Mouse (Mus musculus): ENCODE results near the gene Kif1a.

The Kif1a gene

GRCm38 (mm10) chr1:93098956-93099355 lies 2.8 kb downstream of the Kif1a start:
- no peak for DNase-seq (ENCODE audit: low spot score in 2 of 2)

- no peak for DNase-seq (ENCODE audit: low spot score in 2 of 2)
Measured at GRCm38 (mm10) chr1:93092582-93092981, 9.2 kb downstream of the Kif1a start.

- no peak for DNase-seq (ENCODE audit: low spot score in 2 of 2)
Measured at GRCm38 (mm10) chr1:93085136-93085535, 16.6 kb downstream of the Kif1a start.

DNA sequence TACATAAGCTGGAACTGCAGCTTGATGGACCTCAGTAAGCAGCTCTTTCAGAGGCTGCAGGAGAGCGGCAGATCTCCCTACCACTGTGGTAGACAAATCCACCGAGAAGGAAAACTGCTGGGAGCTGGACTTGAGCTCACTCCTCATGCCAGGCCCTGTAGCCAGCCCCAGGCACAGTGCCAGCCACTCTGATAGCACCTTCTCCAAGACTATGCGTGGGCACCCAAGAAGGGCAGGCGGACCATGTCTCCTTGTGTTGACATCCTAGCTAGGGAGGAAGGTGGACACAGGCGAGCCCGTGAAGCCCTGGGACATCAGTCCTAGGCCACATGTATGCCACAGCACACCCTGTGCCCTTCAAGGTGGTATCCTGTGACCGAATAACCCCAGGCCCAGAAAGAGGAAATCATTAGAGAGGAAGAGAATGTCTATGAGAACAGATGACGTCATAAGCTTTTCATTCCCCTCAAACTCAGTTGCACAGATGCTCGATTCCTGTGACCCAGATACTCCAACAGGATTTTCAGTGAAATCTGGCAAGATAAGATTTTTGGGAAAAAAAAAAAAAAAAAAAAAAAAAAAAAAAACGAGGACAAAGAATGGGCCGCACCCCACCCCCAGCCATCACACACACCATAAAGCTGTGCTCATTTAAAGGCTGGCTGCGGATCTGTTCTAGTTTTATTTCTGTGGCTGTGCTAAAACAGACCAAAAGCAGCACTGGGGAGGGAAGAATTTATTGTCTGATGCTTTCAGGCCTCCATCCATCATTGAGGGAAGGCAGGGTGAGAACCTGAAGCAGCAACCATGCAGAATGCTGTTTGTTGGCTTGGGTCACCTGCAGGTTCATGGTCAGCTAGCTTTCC lies 18.1 kb downstream of the Kif1a start:
- DNase-seq (ENCODE audit: low spot score in 2 of 2): no peak

- DNase-seq (ENCODE audit: low spot score in 2 of 2): no peak
Measured at GRCm38 (mm10) chr1:93082121-93082520, 19.6 kb downstream of the Kif1a start.

- DNase-seq (ENCODE audit: low spot score in 2 of 2): peak in 1 of 2 experiments; percentile 54
Measured at GRCm38 (mm10) chr1:93080930-93081589, 20.7 kb downstream of the Kif1a start.

- DNase-seq (ENCODE audit: low spot score in 2 of 2): peak in 1 of 2 experiments; percentile 56
Measured at GRCm38 (mm10) chr1:93079602-93080001, 22.1 kb downstream of the Kif1a start.

DNA sequence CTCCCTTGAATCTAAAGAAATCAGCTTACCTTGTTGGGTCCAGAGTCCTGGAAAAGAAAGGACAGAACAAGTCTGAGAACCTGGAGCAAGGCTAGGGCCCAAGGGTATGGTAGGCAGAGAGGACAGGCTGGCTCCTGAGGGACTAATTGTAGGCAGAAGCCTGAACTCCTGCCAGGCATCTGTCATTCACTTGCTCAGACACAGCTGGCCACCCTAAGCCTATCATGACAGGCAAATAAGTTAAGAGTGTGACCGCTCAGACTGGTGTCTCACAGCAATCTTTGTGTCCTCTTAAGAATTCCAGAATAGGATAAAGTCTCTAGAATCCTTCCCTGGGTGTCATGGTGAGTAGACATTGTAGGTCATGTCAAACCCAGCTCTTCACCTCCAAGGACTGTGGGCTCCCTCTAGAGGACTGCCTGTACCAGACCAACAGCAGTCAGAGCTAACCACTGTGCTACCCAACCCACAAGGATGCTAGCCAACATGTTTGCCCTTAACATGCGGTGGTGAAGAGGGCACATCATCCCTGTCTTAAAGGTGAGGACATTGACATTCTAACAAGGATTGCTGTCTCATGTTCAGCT lies 29.4 kb downstream of the Kif1a start:
- no peak for DNase-seq (ENCODE audit: low spot score in 2 of 2)

DNA sequence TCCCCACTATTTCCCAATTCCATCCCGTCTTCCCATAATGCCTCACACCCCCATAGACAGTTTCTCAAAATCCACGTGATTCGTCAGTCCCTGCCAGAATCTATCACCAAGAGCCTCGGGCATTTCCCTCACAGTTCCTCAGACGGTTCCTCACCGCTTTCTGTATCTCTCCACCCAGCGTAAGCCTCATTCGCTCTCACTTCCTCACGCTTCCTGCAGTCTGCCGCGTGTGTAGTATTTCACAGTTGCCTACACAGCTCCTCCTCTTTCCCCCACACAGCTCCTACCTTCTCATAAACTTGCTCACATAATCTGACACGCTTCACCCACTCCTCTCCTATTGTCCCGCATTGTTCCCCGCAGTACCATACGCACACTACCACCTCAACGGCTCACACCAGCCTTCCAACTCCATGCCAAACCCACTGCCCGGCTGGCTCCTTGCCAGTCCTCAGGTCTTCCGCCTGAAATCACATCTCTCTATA lies 30.2 kb downstream of the Kif1a start:
- DNase-seq (ENCODE audit: low spot score in 2 of 2): no peak

- DNase-seq (ENCODE audit: low spot score in 2 of 2): no peak
Measured at GRCm38 (mm10) chr1:93070881-93071280, 30.9 kb downstream of the Kif1a start.

GRCm38 (mm10) chr1:93068553-93068952 lies 33.2 kb downstream of the Kif1a start:
- no peak for DNase-seq (ENCODE audit: low spot score in 2 of 2)

- no peak for DNase-seq (ENCODE audit: low spot score in 2 of 2)
Measured at GRCm38 (mm10) chr1:93065654-93066053, 36.1 kb downstream of the Kif1a start.

DNA sequence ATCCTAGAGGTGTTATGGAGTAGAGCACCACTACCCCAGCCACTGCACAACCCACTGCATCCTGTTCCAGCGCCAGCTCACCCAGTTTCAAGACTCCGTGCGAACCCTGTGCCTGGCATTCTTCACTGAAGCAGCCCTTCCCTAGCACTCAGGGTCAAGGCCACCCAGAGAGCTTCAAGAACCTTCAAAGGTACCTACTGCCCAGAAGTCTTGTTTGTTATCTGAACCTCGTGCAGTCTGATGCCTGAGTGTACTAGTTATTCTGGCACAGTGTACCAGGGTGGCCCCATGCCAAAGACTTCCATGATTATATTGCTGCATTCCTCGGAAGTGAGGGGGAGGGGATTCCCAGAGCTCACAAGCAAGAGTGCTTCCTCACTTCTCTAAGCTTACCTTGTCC lies 38.1 kb downstream of the Kif1a start:
- no peak for DNase-seq (ENCODE audit: low spot score in 2 of 2)

GRCm38 (mm10) chr1:93051124-93051833 lies 50.5 kb downstream of the Kif1a start:
- DNase-seq (ENCODE audit: low spot score in 2 of 2): no peak

GRCm38 (mm10) chr1:93050071-93050470 lies 51.7 kb downstream of the Kif1a start:
- DNase-seq (ENCODE audit: low spot score in 2 of 2): no peak

GRCm38 (mm10) chr1:93046153-93046789 lies 55.5 kb downstream of the Kif1a start:
- no peak for DNase-seq (ENCODE audit: low spot score in 2 of 2)

GRCm38 (mm10) chr1:93035981-93036380 lies 65.8 kb downstream of the Kif1a start:
- DNase-seq (ENCODE audit: low spot score in 2 of 2): no peak

GRCm38 (mm10) chr1:93033989-93034388 lies 67.8 kb downstream of the Kif1a start:
- no peak for DNase-seq (ENCODE audit: low spot score in 2 of 2)

DNA sequence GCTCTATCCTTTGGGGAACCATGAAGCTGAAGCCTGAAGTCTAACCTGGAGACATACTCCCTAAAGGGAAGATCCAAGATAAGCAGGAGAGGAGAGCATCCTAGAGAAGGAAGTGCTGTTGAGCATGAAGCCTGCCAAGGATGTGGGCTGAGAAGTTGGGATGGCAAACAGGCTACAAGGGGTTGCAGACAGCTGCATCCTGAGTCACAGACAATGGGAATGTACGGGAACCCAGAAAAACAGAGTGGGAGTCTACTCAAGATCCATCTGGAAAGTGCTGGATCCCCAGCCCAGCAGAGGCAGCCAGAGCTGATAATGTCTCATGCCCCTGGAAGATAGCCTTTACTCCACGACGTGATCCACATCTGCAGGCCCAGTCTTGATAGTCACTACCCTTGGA lies 70.6 kb downstream of the Kif1a start:
- DNase-seq (ENCODE audit: low spot score in 2 of 2): no peak

- no peak for DNase-seq (ENCODE audit: low spot score in 2 of 2)
Measured at GRCm38 (mm10) chr1:93030060-93030459, 71.7 kb downstream of the Kif1a start.

- no peak for DNase-seq (ENCODE audit: low spot score in 2 of 2)
Measured at GRCm38 (mm10) chr1:93029387-93029786, 72.4 kb downstream of the Kif1a start.

Data from frontal cortex, postnatal 14 days (tissue).